48 mouse cellular contexts compared by ENCODE assay signal in the genomic region with DNA sequence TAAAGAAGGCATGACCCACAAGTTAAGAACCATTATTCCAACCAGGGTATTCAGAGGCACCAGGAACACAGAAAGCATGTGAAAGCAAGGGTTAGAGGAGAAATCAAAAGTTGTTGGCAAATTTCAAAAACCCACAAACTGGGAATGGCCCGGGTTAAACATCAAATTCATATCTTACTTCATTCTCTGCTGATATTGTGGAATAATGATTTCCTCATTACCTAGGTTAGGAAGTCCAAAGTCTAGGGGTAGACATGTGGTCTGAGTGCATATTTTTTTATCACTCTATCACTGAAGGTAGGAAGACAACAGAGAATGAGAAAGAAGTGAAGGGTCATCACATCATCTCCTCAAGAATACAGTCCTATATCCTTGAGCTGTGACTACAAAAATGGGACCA. TPM values are rescaled to one million over a fixed set of nuclear protein-coding genes. Genes with fewer than 3 reads are reported as not detected.
"Had no signal": no experiment of that assay in that cellular context is flagged by ENCODE, and none has a peak within 500 bp of the region (broad histone marks: within the 10 kb centered on the region; RNA-seq: fewer than 3 reads in every experiment).

No protein-coding gene starts in this region.

- ATAC-seq: hindbrain, embryonic 16.5 days; hindbrain, postnatal 0 days; inflammation-experienced regulatory T-cells, adult 6 months; intestine, embryonic 15.5 days; intestine, embryonic 16.5 days; intestine, postnatal 0 days had no signal

- H3K36me3 ChIP-seq: heart, embryonic 10.5 days; heart, embryonic 12.5 days; heart, embryonic 13.5 days; heart, embryonic 15.5 days; hindbrain, embryonic 10.5 days; hindbrain, embryonic 12.5 days; hindbrain, embryonic 13.5 days; hindbrain, embryonic 15.5 days; intestine, embryonic 15.5 days; kidney, embryonic 15.5 days had no signal

- H3K4me1 ChIP-seq: heart, embryonic 10.5 days; heart, embryonic 12.5 days; heart, embryonic 13.5 days; heart, embryonic 15.5 days; hindbrain, embryonic 10.5 days; hindbrain, embryonic 12.5 days; hindbrain, embryonic 13.5 days; hindbrain, embryonic 15.5 days; intestine, embryonic 15.5 days; kidney, embryonic 15.5 days had no signal

- H3K27me3 ChIP-seq: heart, embryonic 12.5 days; heart, embryonic 13.5 days; heart, embryonic 15.5 days; hindbrain, embryonic 12.5 days; hindbrain, embryonic 13.5 days; hindbrain, embryonic 15.5 days; intestine, embryonic 15.5 days; kidney, embryonic 15.5 days had no signal

- H3K4me3 ChIP-seq: heart, embryonic 10.5 days; heart, embryonic 12.5 days; heart, embryonic 13.5 days; heart, embryonic 15.5 days; hindbrain, embryonic 10.5 days; hindbrain, embryonic 12.5 days; hindbrain, embryonic 13.5 days; hindbrain, embryonic 15.5 days; intestine, embryonic 15.5 days; kidney, embryonic 15.5 days; layer of hippocampus, adult 2 months had no signal

- H3K27ac ChIP-seq: heart, embryonic 10.5 days; heart, embryonic 13.5 days; heart, embryonic 15.5 days; hindbrain, embryonic 10.5 days; hindbrain, embryonic 12.5 days; hindbrain, embryonic 13.5 days; hindbrain, embryonic 14.5 days; hindbrain, embryonic 15.5 days; hindbrain, postnatal 0 days; intestine, embryonic 15.5 days; kidney, embryonic 15.5 days; kidney, postnatal 0 days; layer of hippocampus, adult 2 months had no signal

- H3K9ac ChIP-seq: heart, embryonic 12.5 days; heart, embryonic 13.5 days; heart, embryonic 15.5 days; hindbrain, embryonic 12.5 days; hindbrain, embryonic 13.5 days; hindbrain, embryonic 14.5 days; hindbrain, embryonic 15.5 days; intestine, embryonic 15.5 days; kidney, embryonic 15.5 days had no signal

- H3K4me2 ChIP-seq: heart, embryonic 11.5 days; heart, embryonic 12.5 days; heart, embryonic 13.5 days; heart, embryonic 15.5 days; hindbrain, embryonic 12.5 days; hindbrain, embryonic 13.5 days; hindbrain, embryonic 14.5 days; hindbrain, embryonic 15.5 days; intestine, embryonic 15.5 days; kidney, embryonic 15.5 days had no signal

- H3K9me3 ChIP-seq: heart, embryonic 15.5 days; intestine, embryonic 15.5 days had no signal

- DNase-seq: heart, postnatal 10 days; heart, postnatal 14 days; heart, postnatal 36 days; heart, postnatal 4 days; kidney, adult 11 months; kidney, adult 18-20 months; kidney, adult 2 months; kidney, adult 8-10 months; kidney, adult 9 months; kidney, postnatal 10 days; kidney, postnatal 14 days; kidney, postnatal 25 days; kidney, postnatal 36 days; kidney, postnatal 4 days; layer of hippocampus, adult 9-11 months; layer of hippocampus, postnatal 36 days had no signal

RNA-seq across cellular contexts. Expression of gene Cyp3a25, which starts 1.8 kb away (rescaled TPM):
- total RNA-seq: heart, postnatal 10 days; heart, postnatal 14 days; heart, postnatal 25 days; heart, postnatal 36 days; heart, postnatal 4 days; hematopoietic stem cell, adult 5-6 weeks; hindbrain, postnatal 0 days; layer of hippocampus, adult 18-20 months; layer of hippocampus, adult 2 months; layer of hippocampus, adult 8-10 months; layer of hippocampus, postnatal 10 days; layer of hippocampus, postnatal 14 days; layer of hippocampus, postnatal 25 days; layer of hippocampus, postnatal 36 days had no signal
- polyA plus RNA-seq: heart, embryonic 10.5 days; heart, embryonic 11.5 days; heart, embryonic 12.5 days; heart, embryonic 13.5 days; heart, embryonic 14.5 days; heart, embryonic 15.5 days; heart, postnatal 0 days; hindbrain, embryonic 10.5 days; hindbrain, embryonic 11.5 days; hindbrain, embryonic 12.5 days; hindbrain, embryonic 13.5 days; hindbrain, embryonic 14.5 days; hindbrain, embryonic 15.5 days; hindbrain, embryonic 16.5 days; hindbrain, postnatal 0 days; inflammation-experienced regulatory T-cells, adult 6 months; intestine, embryonic 14.5 days; intestine, embryonic 15.5 days; intestine, embryonic 16.5 days; kidney, adult 2 months; kidney, embryonic 14.5 days; kidney, embryonic 15.5 days; kidney, embryonic 16.5 days had no signal
